Mouse (Mus musculus) monocyte, adult 2 months (primary cell): ENCODE data around the gene Wnt2b.

Source experiments
- DNase-seq, 2 experiments: peaks; one replicate each; pipeline ENCODE4 v3.0.0; 2022; ENCODE audit warnings: low spot score in 2 of 2, low read depth in 1 of 2

Wnt2b gene

GRCm38 (mm10) chr3:104965070-104965855 lies 3.5 kb upstream of the Wnt2b start:
- DNase-seq: no peak

GRCm38 (mm10) chr3:104963331-104964276 lies 1.9 kb upstream of the Wnt2b start:
- no peak for DNase-seq

GRCm38 (mm10) chr3:104962866-104963265 lies 1.1 kb upstream of the Wnt2b start:
- DNase-seq: no peak

- no peak for DNase-seq
Measured at GRCm38 (mm10) chr3:104962141-104962611, 455 bp upstream of the Wnt2b start.

GRCm38 (mm10) chr3:104960026-104961000 lies 1.4 kb downstream of the Wnt2b start:
- DNase-seq: no peak

GRCm38 (mm10) chr3:104956131-104956581 lies 5.6 kb downstream of the Wnt2b start:
- no peak for DNase-seq

- DNase-seq: no peak
Measured at GRCm38 (mm10) chr3:104954551-104954950, 7.2 kb downstream of the Wnt2b start.

GRCm38 (mm10) chr3:104954137-104954536 lies 7.6 kb downstream of the Wnt2b start:
- no peak for DNase-seq

GRCm38 (mm10) chr3:104952891-104953670 lies 8.6 kb downstream of the Wnt2b start:
- DNase-seq: no peak

GRCm38 (mm10) chr3:104950926-104951325 lies 10.8 kb downstream of the Wnt2b start:
- DNase-seq: no peak

GRCm38 (mm10) chr3:104944894-104945293 lies 16.8 kb downstream of the Wnt2b start:
- DNase-seq: no peak

GRCm38 (mm10) chr3:104943333-104943732 lies 18.4 kb downstream of the Wnt2b start:
- no peak for DNase-seq

GRCm38 (mm10) chr3:104942682-104943081 lies 19.0 kb downstream of the Wnt2b start:
- no peak for DNase-seq

- DNase-seq: no peak
Measured at GRCm38 (mm10) chr3:104940691-104941090, 21.0 kb downstream of the Wnt2b start.

GRCm38 (mm10) chr3:104938327-104938726 lies 23.4 kb downstream of the Wnt2b start:
- DNase-seq: no peak

GRCm38 (mm10) chr3:104937728-104938305 lies 23.9 kb downstream of the Wnt2b start:
- no peak for DNase-seq

- no peak for DNase-seq
Measured at GRCm38 (mm10) chr3:104929385-104929784, 32.3 kb downstream of the Wnt2b start.

GRCm38 (mm10) chr3:104914986-104915385 lies 46.7 kb downstream of the Wnt2b start:
- DNase-seq: no peak

- DNase-seq: no peak
Measured at GRCm38 (mm10) chr3:104909195-104909594, 52.5 kb downstream of the Wnt2b start.
